Mouse (Mus musculus) forelimb bud, embryonic 11.5 days (tissue): ENCODE results near the gene Mtg1.
A peak's percentile ranks its signal among the peaks of the same experiment; 100 is the strongest.

Experiments used
- DNase-seq: peaks from one replicate; pipeline ENCODE4 v3.0.0-alpha.2; 2012; ENCODE audit warnings: low read depth, low spot score

Mtg1 gene

GRCm38 (mm10) chr7:140188391-140189328, 51.3 kb downstream of the Mtg1 start:
- peak; percentile 29 for DNase-seq

DNA sequence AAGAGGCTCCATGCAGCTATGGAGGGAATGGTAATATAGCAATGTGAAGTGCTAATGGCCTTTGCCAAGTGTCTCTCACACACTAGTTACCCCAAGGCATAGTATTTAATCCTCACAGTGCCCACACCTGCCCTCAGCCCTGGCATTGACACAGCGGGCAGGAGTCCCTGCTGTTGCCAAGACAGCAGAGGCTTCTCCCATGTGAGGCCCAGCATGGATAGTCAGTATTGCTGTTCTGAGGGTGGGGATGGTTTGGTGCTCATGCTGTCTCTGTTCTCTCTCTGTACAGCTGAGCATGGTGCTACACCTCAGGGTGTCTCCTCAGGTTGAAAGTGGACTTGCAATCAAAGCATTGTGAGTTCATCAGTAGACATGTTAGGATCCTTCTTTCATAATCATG, 53.1 kb downstream of the Mtg1 start:
- DNase-seq, result no peak

- DNase-seq, result no peak
These were observed 55.1 kb downstream of the Mtg1 start for GRCm38 (mm10) chr7:140192445-140192844.

GRCm38 (mm10) chr7:140192851-140193250, 55.5 kb downstream of the Mtg1 start:
- DNase-seq, result no peak

- no peak for DNase-seq
These were observed 56.7 kb downstream of the Mtg1 start for GRCm38 (mm10) chr7:140194031-140194430.

GRCm38 (mm10) chr7:140196002-140196401, 58.6 kb downstream of the Mtg1 start:
- DNase-seq, result no peak
